Mouse (Mus musculus) layer of hippocampus, adult 9-10 months (tissue): ENCODE results near the gene Trnp1.
A peak's percentile ranks its signal among the peaks of the same experiment; 100 is the strongest.

ENCODE experiments used
- DNase-seq: peaks from one replicate; pipeline ENCODE4 v3.0.0; 2022; ENCODE audit warnings: low spot score

The Trnp1 gene

GRCm38 (mm10) chr4:133494432-133494831, 3.9 kb downstream of the Trnp1 start:
- DNase-seq = peak; percentile 59

GRCm38 (mm10) chr4:133493895-133494294, 4.5 kb downstream of the Trnp1 start:
- no peak for DNase-seq

GRCm38 (mm10) chr4:133491800-133492199, 6.5 kb downstream of the Trnp1 start:
- DNase-seq = no peak

- no peak for DNase-seq
Measured at GRCm38 (mm10) chr4:133489489-133490245, 8.7 kb downstream of the Trnp1 start.

DNA sequence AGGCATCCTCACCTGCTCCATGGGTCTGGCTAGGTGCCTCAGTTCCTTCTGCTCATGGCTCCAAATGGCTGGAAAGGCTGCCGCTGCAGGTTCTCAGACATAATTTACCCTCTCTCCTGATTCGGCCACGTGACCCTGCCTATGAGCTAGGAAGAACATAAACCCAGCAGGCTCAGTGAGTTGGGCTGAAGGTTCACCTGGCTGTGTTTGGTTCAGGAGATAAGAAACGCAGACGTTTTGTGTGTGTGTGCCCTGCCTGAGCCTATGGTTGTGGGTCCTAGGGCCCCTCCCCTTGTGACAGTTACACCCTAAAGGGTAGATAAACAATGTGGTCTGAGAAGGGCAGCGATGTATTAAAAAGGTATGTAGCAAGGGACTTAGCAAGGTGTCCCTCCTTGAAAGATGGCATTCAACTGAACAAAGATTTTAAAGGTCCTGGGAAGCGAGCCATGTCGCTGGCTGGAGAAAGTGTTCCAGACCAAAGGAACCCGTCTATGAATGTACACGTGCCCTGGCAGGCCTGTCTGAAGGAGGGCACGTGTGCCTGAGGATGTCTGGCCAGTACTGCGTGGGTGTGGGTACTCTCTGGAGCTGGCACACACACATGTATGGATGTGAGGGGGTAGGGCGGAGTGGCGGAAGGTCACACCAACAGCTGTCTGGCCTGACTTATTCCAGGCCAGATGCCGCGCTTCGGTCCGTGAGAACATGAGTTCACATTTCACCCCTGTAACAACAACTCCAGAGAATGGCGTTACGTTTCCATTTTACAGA, 9.5 kb downstream of the Trnp1 start:
- DNase-seq = no peak

GRCm38 (mm10) chr4:133486673-133487357, 11.5 kb downstream of the Trnp1 start:
- DNase-seq = no peak

DNA sequence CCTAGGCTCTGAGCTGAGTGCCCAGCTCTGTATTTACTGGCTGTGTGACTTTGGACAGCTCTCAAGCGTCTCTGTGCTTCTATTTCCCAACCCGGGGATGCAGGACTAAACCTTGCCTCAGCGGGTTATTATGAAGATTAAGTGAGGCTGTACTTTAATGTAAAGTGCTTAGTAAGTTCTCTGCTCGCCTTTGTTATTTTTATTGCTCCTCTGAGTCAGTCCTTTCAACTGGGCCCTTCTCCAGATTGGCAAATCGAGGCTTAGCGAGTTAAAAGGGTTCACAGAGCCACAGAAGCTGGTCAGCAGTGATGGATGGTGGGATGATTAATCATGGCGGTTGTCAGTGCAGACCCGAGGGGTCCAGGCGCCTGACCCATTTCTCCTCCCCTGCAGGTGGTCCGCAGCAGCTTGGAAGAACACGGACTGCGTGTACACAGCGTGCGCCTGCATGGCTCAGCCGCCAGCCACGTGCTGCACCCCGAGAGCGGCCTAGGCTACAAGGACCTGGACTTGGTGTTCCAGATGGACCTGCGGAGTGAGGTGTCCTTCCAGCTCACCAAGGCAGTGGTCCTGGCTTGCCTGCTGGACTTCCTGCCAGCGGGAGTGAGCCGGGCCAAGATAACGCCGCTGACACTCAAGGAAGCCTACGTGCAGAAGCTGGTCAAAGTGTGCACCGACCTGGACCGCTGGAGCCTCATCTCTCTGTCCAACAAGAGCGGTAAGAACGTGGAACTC, 12.5 kb downstream of the Trnp1 start:
- no peak for DNase-seq

- no peak for DNase-seq
Measured at GRCm38 (mm10) chr4:133484266-133485025, 13.9 kb downstream of the Trnp1 start.

GRCm38 (mm10) chr4:133482479-133482878, 15.9 kb downstream of the Trnp1 start:
- DNase-seq = no peak

DNA sequence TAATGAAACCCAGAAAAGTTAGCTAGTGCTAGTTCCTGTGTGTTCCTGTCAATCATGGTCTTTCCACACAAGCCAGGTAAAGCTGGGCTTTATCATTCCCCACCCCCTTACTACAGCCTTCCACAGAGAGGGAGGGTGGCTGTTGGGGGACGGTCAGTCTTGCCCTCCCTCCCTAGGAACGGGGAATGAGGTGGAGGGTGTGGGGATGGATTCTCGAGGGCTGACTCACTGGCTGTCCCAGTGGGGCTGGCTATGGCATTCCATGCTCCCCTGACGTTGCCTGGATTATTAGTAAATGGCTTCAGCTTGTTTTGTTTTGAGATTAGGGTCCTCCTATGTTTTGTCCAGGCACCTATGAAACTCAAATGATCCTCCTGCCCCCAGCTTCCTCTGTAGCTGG, 16.9 kb downstream of the Trnp1 start:
- DNase-seq = no peak

GRCm38 (mm10) chr4:133480754-133481153, 17.6 kb downstream of the Trnp1 start:
- no peak for DNase-seq

DNA sequence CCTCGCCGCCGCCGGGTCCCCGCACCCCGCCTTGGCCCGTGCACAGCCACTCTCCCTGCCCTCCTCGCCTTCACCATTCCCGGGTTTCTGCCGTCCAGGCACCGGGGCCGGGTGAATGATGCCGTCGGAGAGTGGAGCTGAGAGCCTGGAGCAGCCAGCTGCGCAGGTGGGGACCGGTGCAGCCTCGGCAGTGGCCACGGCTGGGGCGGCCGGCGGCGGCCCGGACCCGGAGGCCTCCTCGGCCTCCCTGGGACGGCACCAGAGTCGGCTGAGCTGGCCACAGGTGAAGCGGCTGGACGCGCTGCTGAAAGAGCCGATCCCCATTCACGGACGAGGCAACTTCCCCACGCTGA, 18.2 kb downstream of the Trnp1 start:
- DNase-seq = no peak

GRCm38 (mm10) chr4:133479458-133480184, 18.7 kb downstream of the Trnp1 start, which contains the start of gene Tent5b:
Gene Tent5b, plus strand, starts transcription at chr4:133480132.
- peak; percentile 95 for DNase-seq

- DNase-seq = no peak
Measured at GRCm38 (mm10) chr4:133473833-133474232, 24.5 kb downstream of the Trnp1 start.

DNA sequence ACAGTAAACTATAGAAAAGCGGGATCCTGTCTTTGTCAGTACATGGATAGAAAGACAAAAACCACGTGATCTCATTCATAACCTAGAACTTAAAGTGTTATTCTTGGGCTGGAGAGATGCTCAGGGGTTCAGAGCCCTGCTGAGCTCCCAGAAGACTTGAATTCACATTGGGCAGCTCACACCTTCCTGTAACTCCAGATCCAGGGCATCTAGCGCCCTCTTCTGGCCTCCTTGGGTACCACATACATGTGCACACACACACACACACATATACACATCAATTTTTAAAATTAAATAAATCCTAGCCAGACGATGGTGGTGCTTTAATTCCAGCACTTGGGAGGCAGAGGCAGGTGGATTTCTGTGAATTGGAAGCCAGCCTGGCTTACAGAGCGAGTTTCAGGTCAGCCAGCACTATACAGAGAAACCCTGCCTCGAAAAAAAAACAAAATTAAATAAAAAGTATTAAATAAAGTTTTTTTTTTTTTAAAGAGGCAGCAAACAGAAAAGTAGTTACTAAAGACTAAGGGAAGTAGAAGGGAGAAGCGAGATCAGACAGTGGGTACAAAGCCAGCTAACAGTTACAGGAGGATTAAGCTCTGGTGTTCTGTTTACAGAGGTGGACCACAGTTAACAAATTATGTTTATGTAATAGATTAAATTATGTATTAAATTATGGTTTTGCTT, 27.1 kb downstream of the Trnp1 start:
- no peak for DNase-seq

DNA sequence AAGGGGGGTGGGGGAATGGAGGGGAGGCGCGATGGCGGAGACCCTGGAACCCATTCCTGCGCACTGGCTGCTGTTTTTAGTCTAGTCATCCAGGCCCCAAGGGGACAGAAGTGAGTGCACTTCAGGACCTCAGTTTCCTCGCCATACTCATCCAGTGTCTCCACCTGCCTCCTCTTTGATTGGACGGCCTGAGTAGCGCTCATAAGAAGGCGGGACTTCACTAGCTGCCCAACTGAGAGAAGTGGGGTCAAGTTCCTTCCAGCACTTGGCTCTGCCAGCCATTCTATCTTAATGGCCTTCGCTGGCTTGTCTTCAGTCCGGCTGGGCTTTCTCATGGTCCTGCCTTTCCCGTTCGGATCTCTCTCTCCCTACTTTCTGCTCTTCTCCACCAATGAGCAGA, 29.2 kb downstream of the Trnp1 start:
- DNase-seq = no peak

DNA sequence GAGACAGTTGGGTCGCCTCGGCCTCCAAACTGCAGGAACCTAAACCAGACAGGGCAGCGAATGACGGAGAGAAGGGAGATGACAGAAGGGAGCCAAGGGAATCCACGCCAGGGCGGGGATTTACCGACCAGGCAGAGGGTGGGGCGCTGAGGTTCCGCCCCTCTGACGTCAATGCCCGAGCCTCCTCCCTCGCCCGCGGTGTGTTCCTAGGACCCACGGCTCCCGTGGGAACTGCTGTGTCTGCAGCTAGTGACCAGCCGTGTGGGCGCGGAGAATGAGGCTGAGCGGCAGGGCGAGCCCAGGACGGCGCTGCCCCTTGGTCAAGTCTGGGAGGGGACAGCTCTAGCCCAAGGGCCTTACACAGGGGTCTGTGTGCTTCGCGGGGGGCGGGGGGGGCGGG, 30.3 kb downstream of the Trnp1 start:
- no peak for DNase-seq

GRCm38 (mm10) chr4:133463184-133463583, 35.2 kb downstream of the Trnp1 start:
- no peak for DNase-seq

GRCm38 (mm10) chr4:133461362-133461761, 37.0 kb downstream of the Trnp1 start:
- no peak for DNase-seq

DNA sequence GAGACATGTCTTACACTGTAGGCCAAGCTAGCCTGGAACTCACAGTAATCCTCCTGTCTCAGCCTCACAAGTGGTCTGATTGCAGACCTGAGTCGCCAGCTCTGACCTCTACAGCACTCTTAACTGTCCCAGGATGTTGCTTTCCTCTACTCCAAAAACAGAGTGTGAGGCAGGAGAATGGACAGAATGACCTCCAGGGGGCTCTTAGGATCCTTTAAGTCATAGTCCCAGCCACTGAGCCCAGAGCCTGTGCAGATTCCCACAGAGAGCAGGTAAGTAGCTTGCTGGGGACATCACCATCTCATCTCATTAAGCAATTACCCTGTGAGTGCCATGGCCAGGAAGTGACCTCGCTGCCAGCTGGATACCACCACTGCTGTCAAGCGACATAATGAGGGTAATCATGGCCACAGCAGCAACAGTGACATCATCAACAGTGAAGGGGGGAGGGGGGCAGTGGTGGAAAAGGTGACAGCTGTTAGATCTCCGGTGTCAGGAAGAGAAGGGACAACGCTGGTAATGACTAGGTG, 37.5 kb downstream of the Trnp1 start:
- DNase-seq = no peak
